Mouse (Mus musculus) heart, adult 2 months (tissue): ENCODE data around the gene Zc3h10. TPM values are rescaled to one million over a fixed set of nuclear protein-coding genes. Genes with fewer than 3 reads are reported as not detected.
"Not testable (repeated sequence)": the region's sequence is repeated elsewhere in the genome, so short reads cannot be mapped to it uniquely, and the experiment has no call there.

ENCODE experiments used
- DNase-seq, 2 experiments: peaks; one replicate each; pipeline ENCODE4 v3.0.0; 2021
- H3K27ac ChIP-seq: fragments of 200-600 bp; 2 replicates; pipeline ENCODE4 v1.8.1; 2022
- H3K27me3 ChIP-seq: fragments of 200-500 bp; 2 replicates; pipeline ENCODE4 v1.6.1; 2012; ENCODE audit warnings: mild to moderate bottlenecking, low read length, inconsistent platforms, mixed read lengths; ENCODE audit not compliant: control insufficient read depth, insufficient read depth
- H3K36me3 ChIP-seq: fragments of 200-500 bp; 2 replicates; pipeline ENCODE4 v1.6.1; 2012; ENCODE audit warnings: low read length, inconsistent platforms; ENCODE audit not compliant: control insufficient read depth, insufficient read depth
- H3K4me1 ChIP-seq: fragments of 200-500 bp; 2 replicates; pipeline ENCODE4 v1.6.1; 2011; ENCODE audit warnings: low read length; ENCODE audit not compliant: control insufficient read depth, insufficient read depth
- H3K4me3 ChIP-seq: fragments of 200-600 bp; 2 replicates; pipeline ENCODE4 v1.8.1; 2022
- H3K79me2 ChIP-seq: fragments of 200-500 bp; replicated peaks from 2 replicates; pipeline ENCODE4 v1.6.1; 2012; ENCODE audit warnings: mild to moderate bottlenecking, inconsistent platforms, low read length, moderate library complexity, mixed read lengths; ENCODE audit not compliant: control insufficient read depth, insufficient read depth
- H3K9ac ChIP-seq: fragments of 200-500 bp; 2 replicates; pipeline ENCODE4 v1.6.1; 2012; ENCODE audit warnings: low read depth, mild to moderate bottlenecking, control low read depth, inconsistent platforms, low read length, mixed read lengths
- CTCF ChIP-seq: fragments of 200-600 bp; IDR thresholded peaks from 2 replicates; pipeline ENCODE4 v1.8.1; 2022; ENCODE audit warnings: antibody characterized with exemption, mild to moderate bottlenecking, moderate library complexity
- EP300 ChIP-seq: fragments of 200-500 bp; IDR thresholded peaks from 2 replicates; pipeline ENCODE4 v1.6.1; 2011; ENCODE audit warnings: low read depth, low read length, control low read depth; ENCODE audit not compliant: insufficient read depth
- POLR2A ChIP-seq: fragments of 200-500 bp; IDR thresholded peaks from 2 replicates; pipeline ENCODE4 v1.6.1; 2011; ENCODE audit warnings: mild to moderate bottlenecking, low read depth, low read length, control low read depth; ENCODE audit not compliant: insufficient read depth
- WGBS: fragments of 180-500 bp; shearing (Covaris S2); methylation state at CpG from one replicate; pipeline ENCODE4 v1.1.7; 2018; 5-methylcytosine and 5-hydroxymethylcytosine counted together
- intact Hi-C: fragments of 180-260 bp; cut with DNase I; formaldehyde crosslinking; loops from one replicate; pipeline ENCODE4 v1.15.1; 2025
- polyA plus RNA-seq: library from polyadenylated mRNA; depleted of rRNA; stranded (reverse); fragments of >200 nt; gene quantifications from 2 replicates; pipeline ENCODE4 v1.2.3, GENCODE M21; 2012
- total RNA-seq, 2 experiments: library from RNA; stranded (reverse); gene quantifications; 2 replicates each; pipeline ENCODE4 v1.2.3; 2021

The Zc3h10 gene
- total and polyA plus RNA-seq, 3 experiments: 6.8 to 7.6 (median 7.5) TPM

DNA sequence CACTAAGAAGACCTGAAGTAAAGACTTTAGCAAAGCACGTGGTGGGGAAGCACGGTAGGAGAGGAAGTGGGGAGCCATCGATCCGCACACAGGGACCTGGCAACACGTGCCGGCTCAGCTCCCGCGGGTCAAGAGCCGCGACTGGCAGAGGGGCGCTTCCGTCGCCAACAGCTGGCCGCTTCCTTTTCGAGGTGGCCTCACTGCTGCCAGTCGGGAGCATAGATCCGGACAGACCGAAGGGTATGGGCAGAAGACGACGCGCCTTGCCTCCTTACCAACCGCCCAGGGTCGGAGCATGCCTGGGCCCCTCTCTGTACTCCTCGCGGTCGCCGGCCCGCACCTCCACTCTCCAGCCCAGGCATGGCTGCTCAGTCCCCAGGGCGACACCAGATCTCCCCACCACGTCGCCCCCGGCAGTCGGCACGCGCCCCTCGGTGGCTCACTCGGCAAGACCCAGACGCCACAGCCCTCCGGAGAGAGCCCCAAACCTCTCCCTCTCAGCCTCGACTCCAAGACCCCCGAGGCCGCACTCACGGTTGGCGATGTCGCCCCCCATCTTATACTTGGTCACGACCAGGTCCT, 17.7 kb upstream of the Zc3h10 start:
- TF ChIP-seq EP300: no peak
- no peak for TF ChIP-seq CTCF
- no peak for TF ChIP-seq POLR2A
- peak in 1 of 2 experiments; percentile 43 for DNase-seq
- H3K36me3 ChIP-seq: peaks cover 3% of the 10 kb centered on the region; the same call in 1 of the 2 replicates
- H3K9ac ChIP-seq: peak overlapping the region; percentile 78
- peak overlapping the region; percentile 90 for H3K4me3 ChIP-seq
- no peaks in the 10 kb centered on the region for H3K27me3 ChIP-seq
- intact Hi-C loops: loop anchor here (1.0 to 5.0 kb wide), 2 partner anchors 14 to 107 kb away; partner anchors contain the start of gene Suox
- peak overlapping the region; percentile 86 for H3K27ac ChIP-seq
- peaks cover 1% of the 10 kb centered on the region; the same call in 1 of the 2 replicates for H3K4me1 ChIP-seq
- under 1% methylated on average over 46 of the region's 46 CpGs for WGBS
- H3K79me2 ChIP-seq: 0 out of 2 replicates have a peak, but pooled peaks cover 1% of the 10 kb centered on the region

DNA sequence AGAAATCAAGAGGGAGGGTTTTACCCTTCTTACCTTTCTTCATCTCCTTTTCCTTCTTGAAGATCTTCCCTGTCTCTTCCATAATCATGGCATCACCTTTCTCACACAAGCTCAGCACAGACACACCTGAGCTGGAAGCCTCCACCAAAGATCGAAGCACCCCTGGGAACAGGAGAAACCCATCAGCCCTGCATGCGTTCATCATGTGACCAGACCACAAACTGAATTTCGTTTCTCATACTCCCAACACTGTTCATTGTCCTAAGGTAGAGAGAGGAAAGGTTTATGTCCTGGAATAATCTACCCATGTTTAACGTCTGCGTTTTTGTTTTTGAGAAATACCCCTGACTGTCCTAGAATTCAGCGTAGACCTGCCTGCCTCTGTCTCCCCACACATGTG, 16.0 kb upstream of the Zc3h10 start:
- DNase-seq: no peak
- H3K79me2 ChIP-seq: 0 out of 2 replicates have a peak, but pooled peaks cover 1% of the 10 kb centered on the region
- no peak overlapping the region for H3K4me3 ChIP-seq
- no peak for TF ChIP-seq CTCF
- TF ChIP-seq POLR2A: no peak
- intact Hi-C loops: no loop called here
- no peak overlapping the region for H3K9ac ChIP-seq
- H3K27ac ChIP-seq: no peak overlapping the region
- H3K4me1 ChIP-seq: peaks cover 1% of the 10 kb centered on the region; the same call in 1 of the 2 replicates
- WGBS: 84% methylated on average over 6 of the region's 6 CpGs
- no peaks in the 10 kb centered on the region for H3K27me3 ChIP-seq
- H3K36me3 ChIP-seq: peaks cover 3% of the 10 kb centered on the region

DNA sequence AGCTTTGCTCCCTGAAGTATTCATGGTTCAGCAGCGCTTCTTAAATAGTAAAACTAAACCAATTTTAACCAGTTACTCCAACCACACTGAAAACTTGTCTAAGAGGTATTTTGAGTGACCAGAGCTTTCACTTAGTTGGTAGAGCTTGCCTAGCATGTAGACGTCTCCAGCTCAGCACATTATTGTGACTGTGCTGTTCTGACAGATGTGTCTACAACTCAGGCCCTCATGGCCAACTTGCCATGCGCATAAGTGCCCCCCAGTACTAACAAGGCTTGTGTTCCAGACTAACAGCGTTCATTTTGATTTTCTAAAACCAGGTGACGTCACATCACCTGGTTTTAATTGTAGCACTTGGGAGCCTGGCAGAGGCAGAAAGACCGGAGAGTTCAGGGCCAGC, 9.4 kb upstream of the Zc3h10 start:
- H3K4me1 ChIP-seq: no peaks in the 10 kb centered on the region
- TF ChIP-seq EP300 (no peak), POLR2A (no peak), CTCF (no peak)
- DNase-seq: no peak
- no peak overlapping the region for H3K4me3 ChIP-seq
- WGBS: 85% methylated on average over 6 of the region's 6 CpGs
- H3K79me2 ChIP-seq: no peaks in the 10 kb centered on the region
- intact Hi-C loops: no loop called here
- no peaks in the 10 kb centered on the region; the same call in 1 of the 2 replicates for H3K36me3 ChIP-seq
- H3K27ac ChIP-seq: no peak overlapping the region
- H3K27me3 ChIP-seq: no peaks in the 10 kb centered on the region
- H3K9ac ChIP-seq: no peak overlapping the region

DNA sequence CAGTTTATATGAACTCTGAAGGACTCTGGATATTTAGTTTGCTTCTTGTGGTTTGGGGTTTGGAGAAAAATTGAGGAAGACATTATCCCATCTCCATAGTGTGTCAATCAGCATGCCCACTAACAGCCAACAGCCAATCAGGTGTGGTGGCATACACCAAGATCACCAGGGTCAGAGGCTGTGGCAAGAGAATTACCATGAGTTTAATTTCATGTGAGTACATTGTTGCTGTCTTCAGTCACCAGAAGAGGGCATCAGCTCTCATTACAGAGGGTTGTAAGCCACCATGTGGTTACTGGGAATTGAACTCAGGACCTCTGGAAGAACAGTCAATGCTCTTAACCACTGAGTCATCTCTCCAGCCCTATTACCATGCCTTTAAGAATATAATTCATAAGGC, 8.7 kb upstream of the Zc3h10 start:
- Histone ChIP-seq H3K27me3 (no peaks in the 10 kb centered on the region), H3K9ac (no peak overlapping the region), H3K79me2 (no peaks in the 10 kb centered on the region), H3K36me3 (no peaks in the 10 kb centered on the region; the same call in 1 of the 2 replicates), H3K4me3 (no peak overlapping the region), H3K4me1 (no peaks in the 10 kb centered on the region), H3K27ac (no peak overlapping the region)
- TF ChIP-seq POLR2A (no peak), CTCF (peak; percentile 45), EP300 (no peak)
- no peak for DNase-seq
- intact Hi-C loops: no loop called here

DNA sequence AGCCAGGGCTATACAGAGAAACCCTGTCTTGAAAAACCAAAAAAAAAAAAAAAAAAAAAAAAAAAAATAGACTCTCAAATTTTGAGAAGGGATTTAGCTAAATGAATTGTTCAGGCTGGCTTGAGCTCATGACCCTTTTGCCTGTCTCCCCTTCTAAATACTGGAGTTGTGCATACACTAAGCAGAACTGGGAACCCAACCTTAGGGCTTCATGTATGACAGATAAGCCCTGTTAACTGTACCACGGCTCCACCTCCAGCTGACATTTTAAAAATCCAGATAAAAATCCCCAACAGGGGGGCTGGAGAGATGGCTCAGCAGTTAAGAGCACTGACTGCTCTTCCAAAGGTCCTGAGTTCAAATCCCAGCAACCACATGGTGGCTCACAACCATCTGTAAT, 8.0 kb upstream of the Zc3h10 start:
- H3K27ac ChIP-seq, H3K27me3 ChIP-seq, H3K36me3 ChIP-seq, DNase-seq, H3K79me2 ChIP-seq, H3K4me1 ChIP-seq, H3K4me3 ChIP-seq, intact Hi-C loops, H3K9ac ChIP-seq: not testable (repeated sequence)
- WGBS: 82% methylated on average over 1 of the region's 1 CpGs

DNA sequence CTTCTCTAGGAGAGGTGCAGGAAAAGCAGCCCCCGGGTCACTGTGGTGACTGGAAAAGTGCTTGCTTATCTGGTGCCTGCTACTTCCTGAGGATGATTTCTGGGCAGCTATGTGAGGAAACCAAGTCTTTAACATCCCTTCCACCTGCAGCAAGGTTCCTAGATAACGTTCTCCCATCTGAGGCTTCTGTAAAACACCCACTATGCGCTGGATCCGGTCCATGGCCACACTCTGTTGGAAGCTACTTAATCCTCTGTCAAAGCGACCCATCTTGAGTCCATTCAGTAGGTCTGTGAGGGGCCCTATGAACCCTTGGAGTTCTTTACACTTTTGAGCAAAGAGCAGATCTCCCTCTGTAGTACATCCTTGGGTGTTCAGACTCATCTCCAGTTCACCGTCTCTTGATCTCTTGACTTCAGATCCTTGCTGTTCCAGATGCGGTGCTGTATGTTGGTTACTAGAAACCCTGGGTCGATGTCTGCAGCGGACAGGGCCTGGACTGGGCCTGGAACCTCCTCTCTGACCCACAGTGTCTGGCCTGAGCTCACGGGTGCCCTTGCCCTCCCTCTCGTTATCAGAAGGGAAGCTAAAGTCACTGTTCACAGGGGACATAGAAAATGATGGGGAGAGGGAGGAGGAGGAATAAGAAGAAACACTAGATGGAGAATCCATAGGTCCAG, 2.7 kb upstream of the Zc3h10 start:
- H3K27ac ChIP-seq, H3K4me1 ChIP-seq, H3K4me3 ChIP-seq, H3K79me2 ChIP-seq, H3K9ac ChIP-seq, H3K27me3 ChIP-seq, H3K36me3 ChIP-seq: not testable (repeated sequence)
- 75% methylated on average over 11 of the region's 11 CpGs for WGBS
- intact Hi-C loops: loop anchor here (5.0 kb wide), 1 partner anchor 77 kb away; the partner anchor contains the start of gene Rps26
- peak in 1 of 2 experiments; percentile 9 for DNase-seq

DNA sequence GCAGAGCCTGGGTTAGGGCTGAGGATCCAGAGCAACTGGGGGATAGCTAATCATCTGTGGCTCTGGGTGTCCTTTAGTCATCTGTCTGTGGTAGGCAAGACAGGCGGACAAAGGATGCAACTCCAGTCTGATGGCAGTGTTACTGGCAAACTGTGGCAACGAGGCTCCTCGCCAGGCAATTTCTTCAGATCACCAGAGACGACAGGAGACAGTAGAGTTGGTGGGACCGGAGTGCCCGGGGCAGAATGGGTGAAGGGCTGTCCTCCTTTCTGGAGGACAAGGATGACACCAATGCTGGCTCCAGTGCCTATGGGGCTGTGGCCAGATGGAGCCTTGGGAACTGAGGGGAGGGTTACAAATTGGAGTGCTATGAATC, 2.1 kb upstream of the Zc3h10 start:
- intact Hi-C loops: loop anchor here (5.0 to 10.0 kb wide), 3 partner anchors 78 to 255 kb away; partner anchors contain the start of genes Dnajc14, Rps26, Suox and Tmem198b
- peak; percentile 20 to 44 for DNase-seq
- H3K36me3 ChIP-seq, H3K27me3 ChIP-seq, H3K9ac ChIP-seq, H3K79me2 ChIP-seq, H3K4me1 ChIP-seq, H3K4me3 ChIP-seq: not testable (repeated sequence)
- peak overlapping the region; percentile 89 for H3K27ac ChIP-seq
- 63% methylated on average over 6 of the region's 6 CpGs for WGBS
